Mouse (Mus musculus): ENCODE data around the gene Cd7. TPM values are rescaled to one million over a fixed set of nuclear protein-coding genes. Genes with fewer than 3 reads are reported as not detected.
"Not testable (repeated sequence)": the region's sequence is repeated elsewhere in the genome, so short reads cannot be mapped to it uniquely, and the experiment has no call there.

Cd7 gene
- polyA plus RNA-seq (2012; rRNA removed) = 0.85 and 1.3 TPM in 2 replicates

DNA sequence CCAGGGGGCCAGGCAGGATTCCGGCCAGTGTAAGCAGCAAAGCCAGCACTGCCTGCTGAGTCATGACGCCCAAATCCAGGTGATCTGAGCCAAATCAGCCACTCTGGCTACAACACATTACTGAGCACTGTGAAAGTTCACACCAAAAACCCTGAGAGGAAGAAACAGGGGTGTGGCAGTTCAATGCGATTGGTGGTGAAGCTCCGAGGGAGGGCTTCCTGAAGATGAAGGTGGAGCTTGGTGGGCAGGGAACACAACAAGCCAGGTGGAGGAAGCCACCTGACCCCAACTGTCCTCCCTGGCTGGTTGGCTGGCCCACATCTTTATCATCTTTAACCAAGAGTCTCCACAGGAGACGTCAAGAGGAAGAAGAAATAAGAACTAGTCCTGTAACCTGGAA, at the start of gene Cd7:
Cd7 (minus strand) TSS at position 117 of the 400 bp plus-strand sequence.
- no peak for DNase-seq (ENCODE audit: low read depth)

DNA sequence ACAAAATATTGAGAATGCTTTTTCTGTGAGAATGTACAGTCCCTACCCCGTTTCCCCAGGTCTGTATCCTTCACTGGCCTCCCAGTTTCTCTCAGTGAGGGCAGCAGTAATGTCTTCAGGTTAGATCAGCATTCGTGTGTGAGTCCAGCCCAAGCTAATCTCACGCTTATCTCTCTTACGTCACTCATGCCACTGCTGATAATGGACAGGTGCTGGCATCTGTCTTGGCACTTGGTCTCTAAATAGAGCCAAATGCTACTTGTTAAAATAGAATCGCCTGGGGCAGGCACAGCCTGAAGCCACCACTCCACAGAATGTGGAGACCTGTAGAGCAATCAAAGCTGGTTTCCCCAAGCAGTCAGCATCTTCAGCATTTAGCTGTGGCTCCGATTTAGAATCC, 49.8 kb upstream of the Cd7 start:
- DNase-seq (ENCODE audit: low read depth) = no peak

DNA sequence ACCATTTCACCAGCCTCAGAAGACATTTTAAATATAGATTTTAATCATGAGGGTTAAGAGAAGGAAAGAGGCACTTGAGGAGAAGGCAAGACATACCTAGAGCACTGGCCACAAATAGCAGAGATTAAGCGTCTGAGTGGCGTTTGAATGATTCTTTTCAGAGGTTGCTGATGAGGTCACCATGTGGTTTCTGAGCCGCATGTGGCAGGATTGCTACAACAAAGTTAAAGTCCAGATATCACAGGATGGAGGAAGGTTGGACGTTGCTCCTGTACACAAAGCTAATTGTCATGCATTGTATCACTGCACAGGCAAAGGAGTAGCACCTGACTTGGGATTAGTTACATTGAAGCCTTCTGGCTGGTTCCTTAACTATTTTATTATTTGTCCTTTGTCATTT, 47.1 kb upstream of the Cd7 start:
- DNase-seq (ENCODE audit: low read depth) = no peak

DNA sequence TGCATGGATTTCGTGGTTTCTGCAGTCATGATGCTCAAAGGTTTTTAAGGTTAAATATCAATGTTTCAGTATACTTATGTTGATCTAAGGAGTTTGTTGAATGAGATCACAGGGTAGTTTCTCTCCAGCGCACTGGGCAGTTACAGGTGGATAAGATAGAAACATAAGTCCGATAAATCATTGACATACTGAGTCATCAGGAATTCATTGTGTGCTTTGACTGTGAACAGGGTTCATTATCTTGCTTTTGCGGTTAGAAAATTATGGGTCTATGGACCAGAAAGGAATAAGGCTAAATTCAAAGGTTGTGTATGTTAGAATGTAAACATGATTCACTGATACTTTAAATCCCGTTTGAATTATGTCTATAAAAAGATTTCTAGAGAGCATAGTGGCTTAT, 46.0 kb upstream of the Cd7 start:
- DNase-seq (ENCODE audit: low read depth) = no peak

GRCm38 (mm10) chr11:121082857-121083500, 43.8 kb upstream of the Cd7 start:
- DNase-seq (ENCODE audit: low read depth) = no peak

- DNase-seq (ENCODE audit: low read depth) = no peak
Measured at GRCm38 (mm10) chr11:121082250-121082649, 43.0 kb upstream of the Cd7 start.

DNA sequence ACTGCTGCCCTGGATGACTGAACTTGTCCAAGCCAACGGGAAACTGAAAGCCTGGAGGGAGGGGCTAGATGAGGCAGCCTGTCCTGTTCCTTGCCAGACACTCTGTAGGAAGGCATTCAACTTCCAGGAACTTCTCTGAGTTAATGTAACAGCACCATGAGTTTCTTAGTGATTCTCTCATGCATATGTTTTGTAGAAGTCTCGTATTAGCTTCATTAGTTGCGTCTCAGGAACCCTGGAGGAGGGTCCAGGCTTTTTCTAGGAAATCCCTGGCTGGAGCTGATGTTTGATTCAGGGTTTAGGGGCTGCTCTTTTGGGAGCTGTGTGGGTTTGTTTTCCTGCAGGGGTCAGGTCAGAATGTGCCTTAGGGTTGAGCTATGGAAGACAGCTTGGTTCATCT, 41.9 kb upstream of the Cd7 start, which contains the start of gene Sectm1a:
Sectm1a (minus strand) TSS at position 101 of the 400 bp plus-strand sequence.
- DNase-seq (ENCODE audit: low read depth) = no peak

DNA sequence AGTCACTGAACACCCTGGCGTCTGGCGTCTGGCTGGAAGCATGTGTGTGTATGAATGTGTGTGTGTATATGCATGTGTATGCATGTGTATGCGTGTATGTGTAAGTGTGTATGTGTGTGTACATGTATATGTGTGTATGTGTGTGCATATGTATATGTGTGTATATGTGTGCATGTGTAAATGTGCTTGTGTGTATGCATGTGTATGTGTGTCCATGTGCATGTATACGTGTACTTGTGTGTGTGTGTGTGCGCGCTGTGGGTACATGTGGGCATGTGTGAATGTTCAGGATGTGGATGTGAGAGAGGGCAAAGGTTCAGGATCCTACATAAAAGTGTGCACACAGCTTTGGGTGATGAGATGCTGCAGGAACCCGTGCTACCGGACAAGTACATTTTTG, 41.1 kb upstream of the Cd7 start:
- DNase-seq (ENCODE audit: low read depth) = no peak

- DNase-seq (ENCODE audit: low read depth) = no peak
Measured at GRCm38 (mm10) chr11:121075655-121076054, 36.4 kb upstream of the Cd7 start.

DNA sequence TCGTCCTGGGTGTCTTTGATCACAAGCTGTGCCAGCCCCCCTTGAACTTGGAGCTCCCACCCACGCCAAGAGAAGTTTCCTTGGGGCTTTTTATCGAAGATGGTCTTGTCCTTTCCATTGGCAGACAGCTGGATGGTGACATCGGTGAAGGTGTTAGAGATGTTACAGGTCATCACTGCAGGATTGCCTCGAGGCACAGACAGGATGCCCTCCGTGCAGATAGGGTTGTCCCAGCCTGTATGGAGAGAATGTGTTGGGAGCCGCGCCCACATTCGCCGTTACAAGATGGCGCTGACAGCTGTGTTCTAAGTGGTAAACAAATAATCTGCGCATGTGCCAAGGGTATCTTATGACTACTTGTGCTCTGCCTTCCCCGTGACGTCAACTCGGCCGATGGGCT, 30.4 kb upstream of the Cd7 start:
- DNase-seq (ENCODE audit: low read depth) = not testable (repeated sequence)

GRCm38 (mm10) chr11:121067895-121068294, 28.7 kb upstream of the Cd7 start:
- DNase-seq (ENCODE audit: low read depth) = no peak

DNA sequence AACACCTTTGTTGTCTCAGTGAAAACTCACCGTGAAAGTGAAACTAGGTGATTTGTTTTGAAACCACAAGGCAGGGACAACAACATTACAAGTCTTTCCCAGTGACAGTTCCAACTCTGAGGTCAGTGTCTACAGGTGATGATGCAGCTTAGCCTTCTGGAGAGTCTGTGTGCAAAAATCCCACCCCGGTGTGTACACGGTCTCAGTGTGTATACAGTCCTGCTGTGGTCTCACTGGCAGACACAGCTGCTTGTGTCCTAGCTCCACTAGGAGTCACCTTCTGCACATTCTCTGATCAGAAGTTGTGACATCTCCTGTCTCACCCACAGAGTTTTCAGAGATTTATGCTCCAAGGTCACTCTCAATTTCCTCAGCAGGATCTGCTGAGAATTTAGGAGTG, 25.0 kb upstream of the Cd7 start:
- DNase-seq (ENCODE audit: low read depth) = no peak

GRCm38 (mm10) chr11:121063379-121063778, 24.2 kb upstream of the Cd7 start, which contains the start of gene Sectm1b:
Gene Sectm1b, minus strand, starts transcription at chr11:121063569.
- DNase-seq (ENCODE audit: low read depth) = no peak

DNA sequence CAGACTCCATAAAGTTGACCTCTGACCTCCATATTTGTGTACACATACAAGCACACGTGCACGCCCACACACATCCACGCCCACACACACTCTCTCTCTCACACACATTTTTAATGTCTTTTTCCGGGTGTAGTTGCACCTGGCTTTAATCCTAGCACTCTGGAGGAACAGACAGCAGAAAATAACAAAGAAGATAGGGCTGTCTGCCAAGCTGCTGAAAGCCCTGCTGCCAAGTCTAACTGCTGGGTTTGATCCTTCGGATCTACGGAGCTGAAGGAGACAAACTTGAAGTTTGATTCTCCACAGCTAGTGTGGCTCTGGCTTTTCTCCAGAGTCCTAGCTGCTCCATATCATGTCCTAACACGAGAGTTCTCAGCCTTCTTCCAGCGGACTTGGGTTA, 22.4 kb upstream of the Cd7 start:
- no peak for DNase-seq (ENCODE audit: low read depth)

- DNase-seq (ENCODE audit: low read depth) = not testable (repeated sequence)
Measured at GRCm38 (mm10) chr11:121060401-121061067, 21.3 kb upstream of the Cd7 start.

- DNase-seq (ENCODE audit: low read depth) = no peak
Measured at GRCm38 (mm10) chr11:121059471-121059870, 20.3 kb upstream of the Cd7 start.

DNA sequence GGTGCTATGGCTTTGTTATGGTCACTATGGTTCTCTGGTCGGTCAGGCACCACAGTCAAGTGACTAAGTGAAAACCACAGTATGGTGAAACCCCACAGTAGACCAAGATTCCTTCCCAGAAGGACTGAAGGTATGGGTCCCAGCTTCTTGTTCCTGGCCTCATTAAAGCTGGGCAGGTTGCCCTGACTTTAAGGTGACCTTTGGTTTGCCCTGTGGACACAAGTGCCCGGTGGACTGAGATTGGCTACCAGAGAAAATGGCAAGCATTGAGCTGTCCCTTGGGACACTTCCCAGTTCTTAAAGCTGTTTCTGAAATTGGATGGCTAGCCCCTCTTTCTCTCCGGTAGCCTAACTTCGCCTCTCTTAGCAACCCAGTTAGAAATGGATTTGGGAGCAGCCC, 19.7 kb upstream of the Cd7 start:
- DNase-seq (ENCODE audit: low read depth) = no peak

- DNase-seq (ENCODE audit: low read depth) = no peak
Measured at GRCm38 (mm10) chr11:121058122-121058521, 18.9 kb upstream of the Cd7 start.

GRCm38 (mm10) chr11:121056536-121057236, 17.5 kb upstream of the Cd7 start:
- DNase-seq (ENCODE audit: low read depth) = no peak

GRCm38 (mm10) chr11:121053536-121053935, 14.3 kb upstream of the Cd7 start:
- DNase-seq (ENCODE audit: low read depth) = no peak

GRCm38 (mm10) chr11:121052387-121052786, 13.2 kb upstream of the Cd7 start:
- no peak for DNase-seq (ENCODE audit: low read depth)

DNA sequence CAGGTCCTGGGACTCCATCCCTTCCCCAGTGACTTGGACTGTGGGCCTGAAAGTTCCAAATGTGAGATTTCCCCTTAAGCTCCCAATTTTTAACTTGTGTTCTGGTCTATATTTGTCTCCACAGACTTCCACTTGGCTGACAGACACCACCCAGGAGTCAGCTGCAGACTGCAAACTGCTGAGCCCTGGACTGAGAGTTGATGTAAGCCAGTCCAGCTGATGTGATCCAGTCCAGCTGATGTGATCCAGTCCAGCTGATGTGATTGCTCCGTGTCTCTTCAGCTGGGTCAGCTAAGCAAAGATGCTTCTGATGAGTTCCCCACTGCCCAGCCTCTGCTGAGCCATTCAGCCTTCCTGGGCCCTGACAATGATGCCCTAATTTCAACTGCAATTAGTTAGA, 12.6 kb upstream of the Cd7 start:
- DNase-seq (ENCODE audit: low read depth) = no peak

- no peak for DNase-seq (ENCODE audit: low read depth)
Measured at GRCm38 (mm10) chr11:121049840-121050239, 10.6 kb upstream of the Cd7 start.
